Mouse (Mus musculus) ovary, adult 18-20 months (tissue): Measurements from ENCODE around the gene Trip6.
"Not testable (repeated sequence)": the region's sequence is repeated elsewhere in the genome, so short reads cannot be mapped to it uniquely, and the experiment has no call there.

Experiments
- DNase-seq: peaks from one replicate; pipeline ENCODE4 v3.0.0; 2022; ENCODE audit warnings: low spot score, mixed read lengths

Trip6 gene

DNA sequence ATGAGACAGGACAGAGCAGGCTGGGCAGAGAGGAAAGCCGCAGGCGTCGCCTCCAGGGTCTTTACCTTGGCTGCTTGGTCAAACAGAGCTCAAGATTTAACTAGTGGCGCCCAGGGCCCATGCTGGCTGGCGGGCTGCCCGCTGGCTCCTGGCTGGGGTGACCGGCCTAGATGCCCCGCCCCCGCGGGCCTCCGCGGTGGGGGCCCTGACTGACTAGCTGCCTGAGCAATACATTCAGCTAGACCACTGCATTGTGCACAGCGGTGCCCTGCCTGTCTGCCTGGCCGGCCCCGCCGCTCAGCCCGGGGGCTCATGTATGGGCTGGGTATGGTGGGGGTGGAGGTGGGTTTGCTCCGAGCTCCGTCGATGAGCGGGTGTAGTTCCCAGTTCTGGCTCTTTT is 13.0 kb downstream of the Trip6 start:
- no peak for DNase-seq

DNA sequence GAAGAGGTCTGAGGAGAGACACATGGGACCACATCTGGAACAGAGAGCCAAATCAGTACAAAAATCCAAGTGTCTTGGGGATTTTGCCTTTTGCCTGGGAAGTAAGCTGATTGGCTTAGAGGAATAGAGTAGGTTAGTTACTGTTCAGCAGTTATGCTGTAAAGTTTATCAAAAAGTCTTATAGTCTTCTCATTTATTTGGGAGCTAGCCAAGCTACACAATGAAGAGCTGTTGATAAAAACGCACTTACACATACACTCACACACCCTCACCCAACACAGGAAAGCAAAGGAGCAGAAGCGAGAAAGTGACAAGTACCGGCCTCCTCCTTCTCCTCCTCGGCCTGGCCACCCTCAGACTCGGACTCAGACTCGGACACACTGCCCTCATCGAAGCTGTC is 15.0 kb downstream of the Trip6 start:
- no peak for DNase-seq

DNA sequence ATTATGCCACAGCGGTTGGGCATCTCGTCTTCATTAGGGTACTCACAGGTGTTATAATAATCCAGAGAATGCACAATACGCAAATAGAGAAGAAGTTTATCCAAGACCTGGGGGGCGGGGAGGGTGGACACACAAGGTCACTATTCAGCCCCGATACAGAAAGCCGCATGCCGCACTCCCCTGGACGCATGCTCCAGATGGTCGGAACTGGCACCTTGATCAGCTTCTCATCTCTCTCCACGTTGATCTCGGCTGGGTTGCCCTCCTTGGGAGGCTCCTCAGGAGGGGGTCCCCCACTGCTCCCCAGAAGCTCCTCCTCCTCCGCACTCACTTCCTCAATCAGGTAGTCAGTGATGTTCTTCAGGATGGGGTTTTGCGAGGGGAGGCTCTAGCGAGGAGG is 17.1 kb downstream of the Trip6 start:
- no peak for DNase-seq

DNA sequence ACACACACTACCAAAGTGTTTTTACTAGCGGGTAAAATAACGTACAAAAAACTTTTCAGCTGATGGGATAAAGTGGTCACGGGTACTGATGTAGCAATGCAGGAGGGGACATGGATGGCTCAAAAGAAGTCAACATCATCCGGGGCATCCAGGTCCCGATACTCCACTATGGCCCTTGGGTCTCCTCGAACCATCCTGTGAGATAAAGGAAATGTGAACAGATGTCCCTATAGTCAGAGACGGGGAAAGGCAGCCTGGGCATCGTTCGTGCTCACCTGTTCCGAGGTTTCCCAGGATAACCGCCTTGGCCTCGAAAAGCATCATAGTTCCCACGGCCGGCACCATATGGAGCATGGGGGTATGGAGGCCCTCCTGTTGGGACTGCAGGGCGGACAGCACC is 18.5 kb downstream of the Trip6 start:
- DNase-seq, result no peak

DNA sequence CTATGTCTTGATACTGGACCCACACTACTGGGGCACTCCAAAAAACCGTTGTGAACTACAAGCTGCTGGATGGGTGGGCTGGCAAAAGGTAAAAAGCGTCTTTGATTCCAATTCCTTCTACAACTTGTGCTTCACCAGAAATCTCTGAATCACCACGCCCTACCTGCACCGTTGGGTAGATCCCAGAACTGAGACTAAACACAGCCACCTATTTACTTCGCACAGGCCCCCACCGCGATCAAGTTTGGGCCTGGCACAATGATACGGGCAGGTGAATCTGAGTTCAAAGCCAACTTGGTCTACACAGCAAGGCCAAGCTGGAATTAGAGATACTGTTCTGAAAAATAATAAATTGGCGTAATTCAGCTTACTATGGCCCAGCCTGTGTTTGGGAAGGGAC is 18.9 kb downstream of the Trip6 start:
- DNase-seq, result no peak

DNA sequence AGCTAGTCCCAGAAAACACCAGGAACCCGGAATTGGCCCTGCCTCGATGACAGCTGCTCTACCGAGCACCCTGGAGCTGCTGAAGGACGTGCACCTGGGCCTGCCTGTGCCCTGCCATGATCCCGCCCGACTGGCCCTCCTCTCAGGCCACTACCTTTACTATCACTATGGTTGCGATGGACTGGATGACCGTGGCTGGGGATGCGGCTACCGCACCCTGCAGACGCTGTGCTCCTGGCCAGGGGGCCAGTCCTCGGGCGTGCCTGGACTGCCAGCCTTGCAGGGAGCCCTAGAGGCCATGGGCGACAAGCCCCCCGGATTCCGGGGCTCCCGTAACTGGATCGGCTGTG is 19.5 kb downstream of the Trip6 start:
- no peak for DNase-seq

DNA sequence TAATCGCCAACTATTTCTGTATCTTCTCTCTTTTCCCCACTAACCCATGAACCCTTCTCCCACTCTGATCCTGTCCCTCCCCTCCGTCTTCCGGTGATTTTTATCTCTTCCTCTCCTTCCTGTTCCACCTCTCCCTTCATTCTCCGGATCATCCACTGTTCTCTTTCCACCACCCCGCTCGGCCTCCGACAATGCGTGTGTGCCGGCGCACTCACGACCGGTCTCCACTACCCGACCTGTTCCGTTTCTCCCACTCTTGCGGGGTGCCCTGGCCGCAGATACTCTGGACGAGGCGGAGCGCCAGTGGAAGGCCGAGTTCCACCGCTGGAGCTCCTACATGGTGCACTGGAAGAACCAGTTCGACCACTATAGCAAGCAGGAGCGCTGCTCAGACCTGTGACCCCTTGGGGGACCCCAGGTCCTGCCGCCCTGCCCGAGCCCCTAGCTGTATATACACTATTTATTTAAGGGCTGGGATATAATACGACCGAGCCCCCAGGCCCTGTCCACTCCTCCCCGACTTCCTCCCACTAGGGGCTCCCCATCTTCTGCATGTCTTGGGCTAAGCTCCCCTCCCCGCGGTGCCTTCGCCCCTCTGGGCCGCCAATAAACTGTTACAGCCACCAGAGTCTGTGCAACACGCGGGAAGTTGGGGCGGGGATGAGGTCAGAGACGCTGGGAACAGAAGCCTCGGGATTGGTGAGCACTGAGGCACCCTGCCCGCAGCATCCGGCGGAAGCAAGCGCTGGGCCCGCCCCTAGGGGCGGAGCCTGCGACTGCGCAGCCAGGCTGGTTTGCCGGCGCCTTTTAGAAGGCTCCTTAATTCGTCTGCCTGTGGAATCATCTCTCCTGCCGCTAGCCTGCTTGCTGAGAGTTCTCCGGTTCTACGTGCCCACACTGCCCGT is 20.1 kb downstream of the Trip6 start, which contains the start of gene Ufsp1:
Ufsp1 (plus strand) TSS at position 791 of the 905 bp plus-strand sequence.
- DNase-seq, result peak; percentile 91

DNA sequence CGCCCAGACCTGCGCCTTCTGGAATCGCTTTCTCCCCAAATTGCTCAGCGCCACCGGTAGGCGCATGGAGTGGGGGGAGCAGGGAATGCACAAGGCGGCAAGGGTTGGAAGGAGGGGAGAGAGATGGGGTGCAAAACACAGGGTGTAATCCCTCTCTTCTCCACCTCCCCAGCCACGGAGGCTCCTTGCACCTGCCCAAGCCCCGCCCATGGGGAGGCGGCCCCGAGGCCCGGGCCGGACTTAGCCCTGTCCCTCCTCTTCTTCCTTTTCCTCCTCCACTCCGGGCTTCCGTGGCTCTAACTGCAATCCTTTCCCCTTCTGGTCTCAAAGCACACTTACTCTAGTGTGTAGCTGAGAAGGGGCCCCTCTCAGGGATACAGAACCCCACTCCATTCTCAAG is 20.9 kb downstream of the Trip6 start:
- peak; percentile 76 for DNase-seq

DNA sequence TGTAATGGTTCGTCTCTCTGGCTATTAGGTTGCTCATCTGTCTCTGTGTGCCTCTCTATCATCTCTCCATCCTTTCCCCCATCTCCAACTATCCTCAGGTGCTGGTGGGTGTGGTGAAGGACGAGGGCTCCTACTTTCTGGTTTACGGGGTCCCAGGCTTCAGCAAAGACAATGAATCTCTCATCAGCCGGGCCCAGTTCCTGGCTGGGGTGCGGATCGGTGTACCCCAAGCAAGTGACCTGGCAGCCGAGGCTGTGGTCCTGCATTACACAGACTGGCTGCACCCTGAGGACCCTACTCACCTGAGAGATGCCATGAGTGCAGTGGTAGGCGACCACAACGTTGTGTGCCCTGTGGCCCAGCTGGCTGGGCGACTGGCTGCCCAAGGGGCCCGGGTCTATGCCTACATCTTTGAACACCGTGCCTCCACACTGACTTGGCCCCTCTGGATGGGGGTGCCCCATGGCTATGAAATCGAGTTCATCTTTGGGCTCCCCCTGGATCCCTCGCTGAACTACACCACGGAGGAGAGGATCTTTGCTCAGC is 22.8 kb downstream of the Trip6 start:
- no peak for DNase-seq

DNA sequence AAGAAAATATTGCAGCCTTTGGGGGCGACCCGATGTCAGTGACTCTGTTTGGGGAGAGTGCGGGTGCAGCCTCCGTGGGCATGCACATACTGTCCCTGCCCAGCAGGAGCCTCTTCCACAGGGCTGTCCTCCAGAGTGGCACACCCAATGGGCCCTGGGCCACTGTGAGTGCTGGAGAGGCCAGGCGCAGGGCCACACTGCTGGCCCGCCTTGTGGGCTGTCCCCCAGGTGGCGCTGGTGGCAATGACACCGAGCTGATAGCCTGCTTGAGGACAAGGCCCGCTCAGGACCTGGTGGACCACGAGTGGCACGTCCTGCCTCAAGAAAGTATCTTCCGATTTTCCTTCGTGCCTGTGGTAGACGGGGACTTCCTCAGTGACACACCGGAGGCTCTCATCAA is 23.5 kb downstream of the Trip6 start:
- no peak for DNase-seq

DNA sequence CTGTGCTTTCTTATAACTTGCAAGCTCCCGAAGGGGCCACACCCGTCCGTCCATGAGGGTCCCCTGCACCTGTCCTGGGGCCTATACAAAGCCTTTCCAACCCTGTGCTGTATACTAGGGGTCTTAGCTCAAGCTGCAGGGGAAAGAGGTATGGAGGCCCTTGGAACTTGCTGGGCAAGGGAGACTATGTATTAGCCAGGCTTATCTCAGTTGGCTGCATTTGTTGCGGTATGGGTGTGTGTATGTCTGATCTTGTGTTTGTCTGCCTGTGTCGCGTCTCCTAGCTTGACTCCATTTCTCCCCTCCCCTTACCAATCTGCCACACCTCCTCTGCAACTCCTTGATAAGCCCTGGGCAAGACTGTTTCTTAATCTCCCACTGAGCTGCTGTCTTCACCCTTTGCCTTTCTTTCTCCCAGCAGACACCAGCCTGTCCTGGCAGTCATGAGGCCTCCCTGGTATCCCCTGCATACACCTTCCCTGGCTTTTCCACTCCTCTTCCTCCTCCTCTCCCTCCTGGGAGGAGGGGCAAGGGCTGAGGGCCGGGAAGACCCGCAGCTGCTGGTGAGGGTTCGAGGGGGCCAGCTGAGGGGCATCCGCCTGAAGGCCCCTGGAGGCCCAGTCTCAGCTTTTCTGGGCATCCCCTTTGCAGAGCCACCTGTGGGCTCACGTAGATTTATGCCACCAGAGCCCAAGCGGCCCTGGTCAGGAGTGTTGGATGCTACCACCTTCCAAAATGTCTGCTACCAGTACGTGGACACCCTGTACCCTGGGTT is 24.4 kb downstream of the Trip6 start:
- no peak for DNase-seq

DNA sequence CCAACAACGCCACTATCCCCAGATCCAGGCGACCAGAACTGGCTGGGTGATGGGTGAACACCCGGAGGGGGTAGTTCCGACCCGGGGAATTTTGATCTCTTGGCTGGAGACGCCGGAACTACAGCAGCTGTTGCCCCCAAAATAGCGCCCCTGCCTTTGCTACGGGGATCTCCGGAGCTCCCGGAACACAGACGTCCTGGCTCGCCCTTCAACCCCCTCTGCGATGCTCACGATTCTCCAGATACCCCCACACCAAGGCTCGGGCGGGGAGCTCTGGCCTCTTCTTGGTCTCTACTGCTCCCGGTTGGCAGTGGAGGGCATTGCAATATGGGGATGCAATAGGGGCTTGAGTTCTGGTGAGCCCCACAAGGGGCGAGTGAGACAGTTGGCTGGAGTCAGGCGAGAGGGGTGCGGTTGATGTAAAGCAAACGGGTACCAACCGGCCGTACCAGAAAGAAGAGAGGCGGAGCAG is 25.2 kb downstream of the Trip6 start:
- DNase-seq, result no peak

DNA sequence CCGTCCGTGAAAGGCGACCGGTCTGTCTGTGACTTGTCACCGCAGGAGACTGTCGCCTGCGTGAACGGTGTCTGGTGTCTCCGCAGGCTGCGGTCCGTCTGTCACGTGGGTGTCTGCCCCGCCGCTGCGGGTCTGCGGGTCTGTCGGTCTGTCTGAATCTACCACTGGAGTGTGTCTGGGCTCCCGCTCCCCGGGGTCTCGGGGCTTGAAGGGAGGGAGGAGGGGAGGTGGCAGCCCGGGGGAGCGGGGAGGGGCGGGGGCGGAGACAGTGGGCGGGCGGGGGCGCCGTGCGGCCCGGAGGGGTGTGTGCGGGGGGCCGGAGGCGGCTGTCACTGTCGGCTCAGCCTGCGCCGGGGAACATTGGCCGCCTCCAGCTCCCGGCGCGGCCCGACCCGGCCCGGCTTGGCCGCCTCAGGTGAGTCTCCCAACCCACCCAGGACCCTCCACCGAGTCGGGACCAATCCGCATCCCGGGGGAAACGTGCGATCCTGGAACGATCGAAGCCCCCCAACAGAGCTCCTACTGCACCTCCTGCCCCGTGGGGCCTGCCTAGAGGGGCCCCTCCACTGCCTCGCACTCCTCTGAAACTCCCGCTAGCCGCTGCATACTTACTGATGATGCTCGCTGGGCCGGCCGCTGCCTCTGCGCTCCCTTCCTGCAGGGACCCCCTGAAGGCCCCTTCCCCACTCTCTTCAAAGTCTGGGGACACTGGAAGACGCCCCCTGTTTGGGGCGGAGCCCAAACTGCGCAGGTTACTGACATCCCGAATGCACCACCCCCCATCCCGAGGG is 26.1 kb downstream of the Trip6 start:
- DNase-seq, result no peak

DNA sequence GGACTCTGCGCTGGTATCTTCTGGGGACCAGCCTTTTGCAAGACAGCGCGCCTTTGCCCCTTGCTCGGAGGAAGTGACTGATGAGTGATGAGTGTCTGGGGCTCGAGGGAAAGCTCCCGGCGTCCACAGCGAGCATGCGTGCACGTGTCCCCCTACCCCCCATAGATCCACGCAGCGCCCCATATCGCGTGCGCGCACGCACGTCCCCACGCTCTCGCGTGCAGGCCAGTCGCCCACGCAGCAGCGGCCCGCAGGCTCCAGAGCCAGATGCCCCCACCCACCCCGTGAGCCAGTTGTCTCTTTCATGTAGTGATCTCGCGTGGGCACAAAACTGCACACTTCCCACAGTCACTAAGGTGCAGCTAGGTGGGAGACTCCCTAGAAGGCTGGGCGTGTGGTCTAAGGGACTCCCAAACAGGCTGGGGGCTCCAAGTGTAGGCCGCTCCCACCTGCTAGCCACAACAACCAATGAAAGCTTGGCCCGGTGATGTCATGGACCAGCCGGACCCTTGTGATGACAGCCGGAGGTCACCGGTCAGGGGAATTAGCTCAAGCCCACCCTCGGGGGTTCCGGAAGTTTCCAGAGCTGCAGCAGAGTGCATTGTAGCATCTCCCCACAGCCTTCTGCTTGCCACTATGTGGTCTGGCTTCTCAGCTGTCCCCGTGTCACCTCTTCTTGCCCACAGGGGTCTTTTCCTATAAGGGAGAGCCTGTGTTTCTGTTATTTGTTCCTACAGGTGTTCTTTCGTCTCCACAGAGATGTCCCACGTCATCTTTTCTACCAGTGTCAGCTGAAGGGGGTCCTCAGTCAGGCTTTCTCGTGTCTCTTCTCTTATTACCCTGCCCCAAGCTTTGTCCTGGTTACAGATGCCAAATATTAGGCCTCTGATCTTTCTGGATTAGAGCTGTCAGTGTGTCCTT is 26.9 kb downstream of the Trip6 start, which contains the start of gene Ache:
Ache (plus strand) TSS at position 488 of the 921 bp plus-strand sequence.
- DNase-seq, result no peak

DNA sequence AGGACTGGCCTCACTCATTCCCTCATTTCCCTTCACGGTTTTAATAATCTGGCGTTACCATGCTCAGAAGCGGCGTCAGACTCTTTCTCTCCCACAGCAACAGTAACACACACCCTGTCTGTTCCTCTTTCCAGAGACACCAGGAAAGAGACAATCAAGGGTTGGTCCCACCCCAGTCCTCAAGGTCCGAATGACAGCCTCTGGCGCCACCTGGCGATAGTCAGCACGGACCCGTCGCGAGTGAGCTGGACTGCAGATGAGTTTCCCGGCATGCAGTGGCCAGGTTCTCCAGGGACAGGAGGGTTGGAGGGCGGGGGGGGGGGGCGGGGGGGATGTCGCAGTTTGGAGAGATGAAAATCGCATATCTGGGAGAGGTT is 27.6 kb downstream of the Trip6 start:
- peak; percentile 53 for DNase-seq

DNA sequence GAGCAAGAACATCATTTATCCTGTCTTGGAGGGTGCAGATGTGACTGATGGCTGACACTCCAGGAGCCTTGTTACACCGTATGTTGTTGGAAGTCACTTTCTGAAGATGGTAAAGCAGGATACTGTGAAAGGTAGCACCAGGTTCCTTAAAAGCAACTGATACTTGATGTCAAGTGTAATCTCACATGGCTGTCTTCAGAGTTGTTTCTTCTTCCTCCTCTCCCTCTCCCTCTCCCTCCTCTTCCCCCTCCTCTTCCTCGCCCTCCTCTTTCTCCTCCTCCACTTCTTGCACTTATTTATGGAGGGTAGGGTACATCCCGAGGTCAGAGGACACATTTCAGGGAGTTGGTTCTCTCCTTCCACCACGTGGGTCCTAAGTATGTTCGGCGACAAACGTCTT is 28.2 kb downstream of the Trip6 start:
- no peak for DNase-seq

DNA sequence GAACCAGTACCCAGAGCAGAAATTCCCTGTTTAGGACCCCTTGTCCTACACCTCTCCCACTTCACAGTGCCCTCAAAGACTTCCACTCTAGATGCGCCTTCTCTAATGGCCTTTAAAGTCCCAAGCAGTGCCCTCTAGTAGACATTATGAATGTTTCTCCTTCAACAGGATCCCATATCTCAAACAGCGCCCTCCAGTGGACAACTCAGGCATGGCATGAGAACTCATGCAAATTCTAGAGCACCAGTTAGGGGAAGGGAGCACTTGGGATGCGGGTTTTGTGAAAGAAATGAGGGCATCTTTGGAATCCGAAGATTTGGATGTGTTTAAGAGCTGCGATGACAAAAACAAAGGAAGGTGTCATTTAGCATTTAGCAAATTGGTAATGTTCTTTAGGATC is 29.2 kb downstream of the Trip6 start:
- DNase-seq, result no peak

DNA sequence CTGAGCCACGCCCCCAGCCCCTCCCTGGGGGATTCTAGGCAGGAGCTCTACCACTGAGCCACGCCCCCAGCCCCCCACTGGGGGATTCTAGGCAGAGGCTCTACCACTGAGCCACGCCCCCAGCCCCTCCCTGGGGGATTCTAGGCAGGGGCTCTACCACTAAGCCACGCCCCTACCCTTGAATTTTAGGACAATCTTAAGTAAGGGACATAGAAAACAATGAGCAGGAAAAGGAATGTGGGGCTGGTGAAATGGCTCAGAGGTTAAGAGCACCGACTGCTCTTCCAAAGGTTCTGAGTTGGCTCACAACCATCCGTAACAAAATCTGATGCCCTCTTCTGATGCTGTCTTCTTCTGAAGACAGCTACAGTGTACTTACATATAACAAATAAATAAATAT is 29.8 kb downstream of the Trip6 start:
- not testable (repeated sequence) for DNase-seq

DNA sequence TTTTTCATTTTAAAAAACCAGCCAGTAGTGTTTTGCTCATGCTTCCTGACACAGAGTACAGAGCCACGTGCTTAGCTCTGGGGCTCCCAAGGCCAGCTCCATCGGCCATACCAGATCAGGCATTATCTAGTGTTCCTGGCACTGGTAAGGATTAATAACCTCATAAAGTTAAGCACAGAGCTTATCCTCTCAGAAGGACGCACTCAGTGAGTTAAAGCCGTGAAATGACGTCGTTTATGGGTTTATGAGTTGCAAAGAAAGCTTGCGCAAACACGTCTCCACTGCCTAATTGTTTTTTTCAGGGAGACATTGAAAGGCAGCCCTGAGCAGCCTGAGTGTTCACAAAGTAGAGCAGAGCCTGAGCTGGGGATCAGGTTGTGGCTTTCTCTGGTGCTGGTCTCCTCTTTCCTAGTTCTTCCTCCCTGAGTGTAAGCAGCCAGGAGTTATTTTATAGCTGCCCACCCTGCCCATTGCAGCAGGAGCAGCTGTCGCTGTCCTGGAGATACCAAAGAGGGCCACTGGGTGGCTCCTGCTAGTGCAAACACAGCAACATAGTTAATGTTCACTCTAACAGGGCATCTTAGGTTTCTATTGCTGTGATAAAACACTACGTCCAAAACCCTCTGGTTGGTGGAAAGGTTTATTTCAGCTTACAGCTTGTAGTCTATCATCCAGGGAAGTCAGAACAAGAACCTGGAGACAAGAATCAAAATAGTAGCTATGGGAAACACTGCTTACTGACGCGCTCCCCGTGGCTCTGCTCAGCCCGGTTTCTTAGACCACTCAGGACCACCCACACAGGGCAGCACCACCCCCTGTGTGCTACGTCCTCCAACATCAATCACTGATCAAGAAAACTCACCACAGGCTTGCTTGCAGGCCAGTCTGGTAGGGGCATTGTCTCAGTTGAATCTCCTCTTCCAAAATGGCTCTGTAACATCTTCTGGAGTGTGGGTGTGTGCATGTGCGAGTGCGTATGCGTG is 36.6 kb downstream of the Trip6 start:
- DNase-seq, result no peak
